Mouse (Mus musculus) liver, adult 2 months (tissue): ENCODE measurements at regions not wholly inside any gene's neighbourhood (a gene's known extent, or its start where the extent isn't known, plus 50 kb on each side); places are given as distances from the start of the nearest gene placed in this dataset.

Experiments used
- DNase-seq: peaks from one replicate; pipeline ENCODE4 v3.0.0-alpha.2; 2011; ENCODE audit warnings: low read depth, low spot score; ENCODE audit errors: extremely low read depth
- H3K27ac ChIP-seq: fragments of 200-500 bp; replicated peaks from 2 replicates; pipeline ENCODE4 v1.5.1; 2012; ENCODE audit warnings: low read depth, mild to moderate bottlenecking, control low read depth, inconsistent platforms, low read length; ENCODE audit not compliant: insufficient read depth
- H3K27me3 ChIP-seq: fragments of 200-500 bp; 2 replicates; pipeline ENCODE4 v1.6.1; 2012; ENCODE audit warnings: mild to moderate bottlenecking, moderate library complexity, low read length, inconsistent platforms; ENCODE audit not compliant: control insufficient read depth, insufficient read depth
- H3K36me3 ChIP-seq: fragments of 200-500 bp; 2 replicates; pipeline ENCODE4 v1.6.1; 2012; ENCODE audit warnings: low read length, inconsistent platforms; ENCODE audit not compliant: control insufficient read depth, insufficient read depth
- H3K4me1 ChIP-seq: fragments of 200-500 bp; 2 replicates; pipeline ENCODE4 v1.6.1; 2011; ENCODE audit warnings: low read length; ENCODE audit not compliant: control insufficient read depth, insufficient read depth
- H3K4me3 ChIP-seq: fragments of 200-500 bp; 2 replicates; pipeline ENCODE4 v1.5.1; 2011; ENCODE audit warnings: low read depth, mild to moderate bottlenecking, control low read depth, low read length, moderate library complexity; ENCODE audit not compliant: insufficient read depth
- H3K79me2 ChIP-seq: fragments of 200-500 bp; 2 replicates; pipeline ENCODE4 v1.6.1; 2012; ENCODE audit warnings: inconsistent platforms, mild to moderate bottlenecking, low read length, moderate library complexity; ENCODE audit not compliant: control insufficient read depth, insufficient read depth
- H3K9ac ChIP-seq: fragments of 200-500 bp; 2 replicates; pipeline ENCODE4 v1.6.1; 2012; ENCODE audit warnings: low read depth, mild to moderate bottlenecking, control low read depth, inconsistent platforms, low read length
- CTCF ChIP-seq: fragments of 200-500 bp; IDR thresholded peaks from 2 replicates; pipeline ENCODE4 v1.5.1; 2011; ENCODE audit warnings: low read depth, low read length, control low read depth
- POLR2A ChIP-seq: fragments of 200-500 bp; IDR thresholded peaks from 2 replicates; pipeline ENCODE4 v1.6.1; 2011; ENCODE audit warnings: low read length, control low read depth; ENCODE audit not compliant: insufficient read depth; ENCODE audit errors: extremely low read depth
- WGBS: fragments of 180-500 bp; shearing (Covaris S2); methylation state at CpG from one replicate; pipeline ENCODE4 v1.1.7; 2018; 5-methylcytosine and 5-hydroxymethylcytosine counted together

GRCm38 (mm10) chr10:37667031-37667745, 528.5 kb upstream of the Marcks start:
- no peak overlapping the region for H3K9ac ChIP-seq
- no peaks in the 10 kb centered on the region for H3K4me1 ChIP-seq

GRCm38 (mm10) chr10:37666535-37666934, 527.8 kb upstream of the Marcks start:
- TF ChIP-seq CTCF (no peak), POLR2A (no peak)
- no peaks in the 10 kb centered on the region for H3K4me1 ChIP-seq
- H3K27ac ChIP-seq = no peak overlapping the region
- no peaks in the 10 kb centered on the region for H3K36me3 ChIP-seq
- WGBS = 95% methylated on average over 2 of the region's 2 CpGs
- no peaks in the 10 kb centered on the region for H3K27me3 ChIP-seq
- no peaks in the 10 kb centered on the region for H3K79me2 ChIP-seq
- no peak for DNase-seq
- no peak overlapping the region for H3K4me3 ChIP-seq
- H3K9ac ChIP-seq = no peak overlapping the region

More at GRCm38 (mm10) chr10:37667031-37667745, 528.5 kb upstream of the Marcks start:
- no peak for DNase-seq
- Histone ChIP-seq H3K27me3 (no peaks in the 10 kb centered on the region), H3K79me2 (no peaks in the 10 kb centered on the region), H3K36me3 (no peaks in the 10 kb centered on the region), H3K27ac (no peak overlapping the region), H3K4me3 (no peak overlapping the region)
- 86% methylated on average over 7 of the region's 7 CpGs for WGBS
- no peak for TF ChIP-seq CTCF
- no peak for TF ChIP-seq POLR2A

- WGBS = 82% methylated on average over 7 of the region's 7 CpGs
- no peak for DNase-seq
- Histone ChIP-seq H3K36me3 (no peaks in the 10 kb centered on the region), H3K4me1 (no peaks in the 10 kb centered on the region), H3K27me3 (no peaks in the 10 kb centered on the region), H3K4me3 (no peak overlapping the region), H3K9ac (no peak overlapping the region), H3K79me2 (no peaks in the 10 kb centered on the region), H3K27ac (no peak overlapping the region)
- TF ChIP-seq CTCF (no peak), POLR2A (no peak)
Observed at GRCm38 (mm10) chr10:37637001-37637562, 498.4 kb upstream of the Marcks start.

DNA sequence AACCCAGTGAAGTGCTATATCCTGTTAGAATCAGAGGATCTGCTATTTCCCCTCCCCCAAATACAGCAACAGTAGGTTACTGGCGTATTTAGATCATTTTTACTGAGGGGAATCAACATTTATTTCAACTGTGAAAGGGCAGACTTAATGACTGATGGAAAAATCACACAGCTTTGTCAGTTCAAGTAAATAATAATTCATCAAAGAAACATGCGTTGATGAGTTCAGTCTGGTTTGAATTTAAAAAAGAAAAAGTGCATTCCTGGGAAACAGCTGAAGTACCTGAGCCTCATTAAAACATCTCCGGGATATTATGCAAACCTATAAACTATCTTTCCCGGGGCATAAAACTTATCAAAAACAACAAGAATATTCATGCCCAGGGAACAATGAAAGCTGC, 497.7 kb upstream of the Marcks start:
- Histone ChIP-seq H3K27me3 (no peaks in the 10 kb centered on the region), H3K4me3 (no peak overlapping the region), H3K36me3 (no peaks in the 10 kb centered on the region), H3K79me2 (no peaks in the 10 kb centered on the region), H3K9ac (no peak overlapping the region), H3K27ac (no peak overlapping the region), H3K4me1 (no peaks in the 10 kb centered on the region)
- TF ChIP-seq POLR2A = no peak
- no peak for TF ChIP-seq CTCF
- 90% methylated on average over 4 of the region's 4 CpGs for WGBS
- DNase-seq = no peak

DNA sequence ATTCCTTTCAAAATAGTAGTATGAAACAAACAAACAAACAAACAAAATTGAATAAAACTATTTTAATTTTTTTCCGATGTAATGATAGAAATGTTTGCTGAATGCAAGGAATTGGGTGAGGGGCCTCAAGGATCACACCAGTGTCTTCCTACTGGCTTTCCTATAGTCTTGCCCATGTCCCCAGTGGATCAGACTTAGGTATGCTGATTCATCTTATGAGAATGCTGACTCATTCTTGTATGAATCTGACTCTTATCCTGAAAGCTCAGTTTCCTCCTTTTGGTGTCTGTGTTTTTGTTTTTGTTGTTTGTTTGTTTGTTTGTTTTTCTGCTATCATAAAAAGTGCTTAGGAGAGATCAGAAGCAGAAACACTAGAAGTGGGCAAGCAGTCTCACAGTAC, 491.7 kb upstream of the Marcks start:
- H3K27me3 ChIP-seq = no peaks in the 10 kb centered on the region
- TF ChIP-seq CTCF (no peak), POLR2A (no peak)
- no peak overlapping the region for H3K27ac ChIP-seq
- no peaks in the 10 kb centered on the region for H3K36me3 ChIP-seq
- 98% methylated on average over 1 of the region's 1 CpGs for WGBS
- no peak overlapping the region for H3K9ac ChIP-seq
- no peak overlapping the region for H3K4me3 ChIP-seq
- H3K4me1 ChIP-seq = no peaks in the 10 kb centered on the region
- no peak for DNase-seq
- no peaks in the 10 kb centered on the region for H3K79me2 ChIP-seq

DNA sequence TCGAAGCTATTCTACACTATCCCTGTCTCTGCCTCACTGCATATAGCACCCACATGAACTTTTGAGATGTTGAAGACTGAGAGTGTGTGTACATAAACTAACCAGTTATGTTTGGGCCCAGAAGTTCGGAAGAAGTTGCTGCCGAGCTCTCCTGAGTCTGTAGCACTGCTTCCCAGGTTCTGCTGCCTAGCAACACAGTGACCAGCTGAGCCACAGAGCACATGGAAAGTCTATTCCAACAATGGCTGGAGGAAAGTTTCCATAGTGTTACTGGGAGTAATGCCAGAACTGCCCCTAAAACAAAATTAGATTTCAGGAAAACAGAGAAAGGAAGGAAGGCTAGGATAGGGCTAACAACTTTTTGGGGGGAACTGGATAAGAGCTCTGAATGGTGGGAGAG, 489.2 kb upstream of the Marcks start:
- Histone ChIP-seq H3K36me3 (no peaks in the 10 kb centered on the region), H3K27me3 (no peaks in the 10 kb centered on the region), H3K4me1 (no peaks in the 10 kb centered on the region), H3K27ac (no peak overlapping the region), H3K9ac (no peak overlapping the region), H3K79me2 (no peaks in the 10 kb centered on the region), H3K4me3 (no peak overlapping the region)
- TF ChIP-seq POLR2A (no peak), CTCF (no peak)
- WGBS = 89% methylated on average over 3 of the region's 3 CpGs
- no peak for DNase-seq
